Mouse (Mus musculus) heart, adult 2 months (tissue): Measurements from ENCODE around the gene Lipe. TPM values are rescaled to one million over a fixed set of nuclear protein-coding genes. Genes with fewer than 3 reads are reported as not detected.
"Not testable (repeated sequence)": the region's sequence is repeated elsewhere in the genome, so short reads cannot be mapped to it uniquely, and the experiment has no call there.

Source experiments
- DNase-seq, 2 experiments: peaks; one replicate each; pipeline ENCODE4 v3.0.0; 2021
- H3K27ac ChIP-seq: fragments of 200-600 bp; 2 replicates; pipeline ENCODE4 v1.8.1; 2022
- H3K27me3 ChIP-seq: fragments of 200-500 bp; 2 replicates; pipeline ENCODE4 v1.6.1; 2012; ENCODE audit warnings: mild to moderate bottlenecking, low read length, inconsistent platforms, mixed read lengths; ENCODE audit not compliant: control insufficient read depth, insufficient read depth
- H3K36me3 ChIP-seq: fragments of 200-500 bp; 2 replicates; pipeline ENCODE4 v1.6.1; 2012; ENCODE audit warnings: low read length, inconsistent platforms; ENCODE audit not compliant: control insufficient read depth, insufficient read depth
- H3K4me1 ChIP-seq: fragments of 200-500 bp; 2 replicates; pipeline ENCODE4 v1.6.1; 2011; ENCODE audit warnings: low read length; ENCODE audit not compliant: control insufficient read depth, insufficient read depth
- H3K4me3 ChIP-seq: fragments of 200-600 bp; 2 replicates; pipeline ENCODE4 v1.8.1; 2022
- H3K79me2 ChIP-seq: fragments of 200-500 bp; replicated peaks from 2 replicates; pipeline ENCODE4 v1.6.1; 2012; ENCODE audit warnings: mild to moderate bottlenecking, inconsistent platforms, low read length, moderate library complexity, mixed read lengths; ENCODE audit not compliant: control insufficient read depth, insufficient read depth
- H3K9ac ChIP-seq: fragments of 200-500 bp; 2 replicates; pipeline ENCODE4 v1.6.1; 2012; ENCODE audit warnings: low read depth, mild to moderate bottlenecking, control low read depth, inconsistent platforms, low read length, mixed read lengths
- CTCF ChIP-seq: fragments of 200-600 bp; IDR thresholded peaks from 2 replicates; pipeline ENCODE4 v1.8.1; 2022; ENCODE audit warnings: antibody characterized with exemption, mild to moderate bottlenecking, moderate library complexity
- EP300 ChIP-seq: fragments of 200-500 bp; IDR thresholded peaks from 2 replicates; pipeline ENCODE4 v1.6.1; 2011; ENCODE audit warnings: low read depth, low read length, control low read depth; ENCODE audit not compliant: insufficient read depth
- POLR2A ChIP-seq: fragments of 200-500 bp; IDR thresholded peaks from 2 replicates; pipeline ENCODE4 v1.6.1; 2011; ENCODE audit warnings: mild to moderate bottlenecking, low read depth, low read length, control low read depth; ENCODE audit not compliant: insufficient read depth
- WGBS: fragments of 180-500 bp; shearing (Covaris S2); methylation state at CpG from one replicate; pipeline ENCODE4 v1.1.7; 2018; 5-methylcytosine and 5-hydroxymethylcytosine counted together
- intact Hi-C: fragments of 180-260 bp; cut with DNase I; formaldehyde crosslinking; loops from one replicate; pipeline ENCODE4 v1.15.1; 2025
- polyA plus RNA-seq: library from polyadenylated mRNA; depleted of rRNA; stranded (reverse); fragments of >200 nt; gene quantifications from 2 replicates; pipeline ENCODE4 v1.2.3, GENCODE M21; 2012
- total RNA-seq, 2 experiments: library from RNA; stranded (reverse); gene quantifications; 2 replicates each; pipeline ENCODE4 v1.2.3; 2021

Gene Lipe
- total and polyA plus RNA-seq, 3 experiments: 42.7 to 97.8 (median 44.1) TPM

DNA sequence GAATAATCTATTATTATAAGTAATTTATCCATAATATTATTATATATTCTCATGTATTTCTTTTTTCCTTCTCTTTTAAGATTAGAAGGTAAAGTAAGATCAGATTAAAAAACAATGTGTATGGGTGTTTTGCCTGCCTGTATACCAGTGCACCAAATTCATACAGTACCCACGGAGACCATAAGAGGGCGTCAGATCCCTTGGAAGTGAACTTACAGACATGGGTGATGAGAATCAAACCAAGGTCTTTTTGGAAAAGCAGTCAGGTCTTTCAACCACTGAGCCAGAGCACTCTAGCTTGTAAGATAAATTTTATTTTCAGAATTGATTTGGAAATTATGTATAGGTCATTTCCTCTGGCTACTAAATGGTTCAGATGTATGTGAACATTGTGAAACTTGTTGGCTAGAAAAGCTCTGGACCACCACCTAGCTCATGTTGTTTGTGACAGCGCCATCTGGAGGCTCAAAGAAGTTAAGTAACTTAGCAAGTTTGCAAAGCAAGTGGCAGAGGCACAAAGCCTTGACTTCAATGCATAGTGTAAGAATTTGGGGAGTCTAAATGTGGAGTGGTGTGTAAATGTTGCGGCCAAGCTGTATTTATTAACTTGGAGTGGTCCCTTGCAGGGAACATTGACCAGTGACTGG is 10.7 kb upstream of the Lipe start:
- 50% methylated on average over 4 of the region's 4 CpGs for WGBS
- no peak for DNase-seq
- Histone ChIP-seq H3K9ac (no peak overlapping the region), H3K36me3 (no peaks in the 10 kb centered on the region), H3K4me3 (no peak overlapping the region), H3K4me1 (peaks cover 2% of the 10 kb centered on the region; the same call in 1 of the 2 replicates), H3K79me2 (no peaks in the 10 kb centered on the region), H3K27me3 (no peaks in the 10 kb centered on the region), H3K27ac (no peak overlapping the region)
- intact Hi-C loops: loop anchor here (10.0 kb wide), 1 partner anchor 274 kb away; no protein-coding TSS in a partner anchor
- no peak for TF ChIP-seq POLR2A
- no peak for TF ChIP-seq EP300
- TF ChIP-seq CTCF: peak; percentile 75

DNA sequence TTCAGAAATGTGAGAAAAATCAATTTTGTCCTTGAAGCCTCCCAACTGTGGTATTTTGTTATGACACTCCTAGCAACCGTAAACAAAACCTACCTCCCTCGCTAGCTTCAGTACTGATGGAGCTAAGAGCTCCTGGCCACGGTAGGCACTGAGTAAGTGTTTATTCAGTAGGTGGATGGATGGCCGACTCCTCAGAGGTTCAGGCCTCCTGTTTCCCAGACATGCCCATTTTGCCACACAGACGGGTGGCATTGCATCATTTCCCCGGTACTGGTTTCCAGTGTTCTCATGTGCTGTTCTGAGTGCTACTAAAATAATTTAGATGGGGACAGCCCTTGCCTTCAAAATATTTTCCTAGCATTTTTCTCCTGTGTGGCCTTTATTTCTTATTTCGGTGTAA is 8.0 kb upstream of the Lipe start:
- DNase-seq: no peak
- Histone ChIP-seq H3K9ac (no peak overlapping the region), H3K27me3 (no peaks in the 10 kb centered on the region), H3K36me3 (no peaks in the 10 kb centered on the region), H3K4me1 (peaks cover 3% of the 10 kb centered on the region), H3K79me2 (no peaks in the 10 kb centered on the region), H3K4me3 (no peak overlapping the region), H3K27ac (no peak overlapping the region)
- WGBS: 79% methylated on average over 7 of the region's 7 CpGs
- intact Hi-C loops: loop anchor here (10.0 kb wide), 1 partner anchor 272 kb away; no protein-coding TSS in a partner anchor
- TF ChIP-seq EP300 (no peak), CTCF (no peak), POLR2A (no peak)

DNA sequence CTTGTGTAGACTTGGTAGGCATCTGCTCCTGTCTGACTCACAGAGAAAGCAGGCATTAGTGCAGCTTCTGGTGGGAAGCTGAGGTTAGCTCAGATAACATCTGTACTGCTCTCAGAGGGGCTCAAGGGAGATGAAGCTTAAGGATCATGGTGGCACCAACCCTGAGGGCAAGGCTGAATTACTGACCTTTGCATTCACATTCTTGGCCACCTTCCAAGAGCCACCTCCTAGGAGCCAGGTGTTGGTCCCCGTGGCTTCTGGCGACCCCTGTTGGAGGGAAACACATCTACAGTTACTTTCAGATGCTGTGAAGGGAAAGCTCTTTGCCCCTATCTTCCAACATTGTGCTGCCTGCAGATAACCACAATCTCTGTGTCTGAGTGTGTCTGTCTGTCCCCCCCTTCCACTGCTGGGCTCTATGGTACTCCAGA is 4.2 kb upstream of the Lipe start:
- no peak overlapping the region for H3K4me3 ChIP-seq
- DNase-seq: peak in 1 of 2 experiments; percentile 57
- no peak overlapping the region for H3K9ac ChIP-seq
- H3K27ac ChIP-seq: no peak overlapping the region
- intact Hi-C loops: loop anchor here (2.0 to 10.0 kb wide), 2 partner anchors 34 to 268 kb away; partner anchors contain the start of gene Cnfn
- peaks cover 3% of the 10 kb centered on the region for H3K4me1 ChIP-seq
- 2% methylated on average over 2 of the region's 2 CpGs for WGBS
- no peaks in the 10 kb centered on the region for H3K27me3 ChIP-seq
- H3K36me3 ChIP-seq: no peaks in the 10 kb centered on the region
- TF ChIP-seq CTCF (peak; percentile 83), POLR2A (no peak), EP300 (peak; percentile 59; the same call in 1 of the 2 replicates)
- no peaks in the 10 kb centered on the region for H3K79me2 ChIP-seq

DNA sequence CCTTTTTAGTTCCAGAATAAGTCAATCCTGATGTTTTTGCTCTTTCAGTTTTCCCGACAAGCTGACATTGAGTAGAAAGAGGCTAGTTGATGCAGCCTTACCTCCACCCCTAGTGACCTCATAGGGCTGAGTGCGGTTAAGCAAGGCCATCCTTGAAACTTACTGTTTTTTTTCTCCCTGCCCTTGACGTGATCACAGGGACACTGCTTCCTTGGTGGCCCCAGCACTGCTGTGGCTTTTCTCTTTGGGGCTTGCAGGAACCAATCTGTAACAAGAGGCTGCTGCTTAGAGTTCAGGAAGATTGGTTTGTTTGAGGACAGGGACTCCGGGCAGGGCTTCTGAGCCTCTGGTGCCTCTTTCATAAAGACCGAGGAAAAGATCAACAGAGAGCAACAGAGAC is 3.5 kb upstream of the Lipe start:
- Histone ChIP-seq H3K27me3 (no peaks in the 10 kb centered on the region), H3K9ac (no peak overlapping the region), H3K79me2 (no peaks in the 10 kb centered on the region), H3K36me3 (no peaks in the 10 kb centered on the region), H3K4me3 (no peak overlapping the region), H3K27ac (no peak overlapping the region), H3K4me1 (peaks cover 3% of the 10 kb centered on the region)
- 79% methylated on average over 5 of the region's 5 CpGs for WGBS
- intact Hi-C loops: loop anchor here (2.0 to 10.0 kb wide), 2 partner anchors 33 to 267 kb away; partner anchors contain the start of gene Cnfn
- TF ChIP-seq POLR2A (no peak), CTCF (no peak), EP300 (no peak)
- DNase-seq: no peak

DNA sequence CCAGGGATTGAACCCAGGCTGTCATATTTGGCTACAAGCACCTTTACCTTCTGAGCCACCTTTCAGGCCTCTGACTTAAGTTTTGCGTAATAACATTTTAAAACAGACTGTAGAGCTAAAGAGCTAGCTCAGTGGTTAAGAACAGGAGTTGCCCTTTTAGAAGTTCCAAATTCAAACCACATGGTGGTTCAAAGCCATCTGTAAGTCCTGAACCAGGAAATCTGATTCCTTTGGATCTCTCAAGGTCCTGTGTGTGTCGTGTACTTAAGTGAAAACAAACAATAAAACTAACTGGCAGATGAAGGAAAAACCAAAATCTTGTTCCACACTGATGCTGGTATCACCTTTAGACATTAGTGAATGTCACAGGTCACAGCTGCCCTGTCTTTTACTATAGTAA is 3.0 kb upstream of the Lipe start:
- intact Hi-C loops: loop anchor here (10.0 kb wide), 1 partner anchor 267 kb away; no protein-coding TSS in a partner anchor
- Histone ChIP-seq H3K27ac (no peak overlapping the region), H3K4me3 (no peak overlapping the region), H3K36me3 (no peaks in the 10 kb centered on the region), H3K9ac (no peak overlapping the region), H3K79me2 (no peaks in the 10 kb centered on the region), H3K4me1 (peaks cover 3% of the 10 kb centered on the region), H3K27me3 (no peaks in the 10 kb centered on the region)
- DNase-seq: no peak
- TF ChIP-seq CTCF: no peak
- no peak for TF ChIP-seq EP300
- TF ChIP-seq POLR2A: no peak
- 74% methylated on average over 2 of the region's 2 CpGs for WGBS

DNA sequence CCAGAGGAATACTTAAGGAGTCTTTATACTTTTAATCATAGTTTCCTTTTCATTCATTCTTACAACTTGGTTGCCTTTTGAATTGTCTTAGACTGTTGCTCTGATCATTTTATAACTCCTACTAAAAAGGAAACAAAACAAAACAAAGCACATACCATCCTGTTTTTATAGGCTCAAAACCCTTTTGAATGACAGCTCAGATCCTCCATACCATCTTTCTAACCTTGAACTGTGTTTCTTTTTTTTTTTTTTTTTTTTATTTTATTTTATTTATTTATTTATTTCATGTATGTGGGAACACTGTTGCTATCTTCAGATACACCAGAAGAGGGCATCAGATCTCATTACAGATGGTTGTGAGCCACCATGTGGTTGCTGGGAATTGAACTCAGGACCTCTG is 518 bp upstream of the Lipe start:
- not testable (repeated sequence) for H3K9ac ChIP-seq, H3K4me1 ChIP-seq, DNase-seq, H3K4me3 ChIP-seq, H3K79me2 ChIP-seq, H3K27ac ChIP-seq, H3K27me3 ChIP-seq, H3K36me3 ChIP-seq
- intact Hi-C loops: loop anchor here (5.0 kb wide), 2 partner anchors 82 to 152 kb away; partner anchors contain the start of gene Megf8
